Mouse (Mus musculus): ENCODE measurements around the gene A730061H03Rik. TPM values are rescaled to one million over a fixed set of nuclear protein-coding genes. Genes with fewer than 3 reads are reported as not detected.
A peak's percentile ranks its signal among the peaks of the same experiment; 100 is the strongest.

A730061H03Rik gene
- polyA plus RNA-seq, 1 experiment from 2014 or later, result not detected

DNA sequence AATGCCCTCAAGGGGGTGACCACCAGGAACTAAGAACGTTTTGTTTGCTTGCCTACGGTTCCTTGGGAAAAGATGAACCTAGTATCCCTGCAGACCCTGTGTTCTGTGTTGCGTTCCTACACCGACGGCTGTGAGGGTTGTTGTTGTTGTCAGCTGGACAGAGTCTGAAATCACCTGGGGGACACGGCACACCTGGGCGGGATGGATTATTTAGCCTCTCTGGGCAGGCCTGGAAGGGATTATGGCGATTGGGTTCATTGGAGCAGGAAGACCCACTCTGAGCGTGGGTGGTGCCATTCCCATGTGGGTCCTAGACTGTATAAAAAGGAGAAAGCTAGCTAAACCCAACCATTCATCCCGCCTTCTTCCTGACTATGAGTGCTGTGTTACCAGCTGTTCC, 1.7 kb upstream of the A730061H03Rik start:
- no peak overlapping the region for H3K9ac ChIP-seq
- no peaks in the 10 kb centered on the region for H3K27me3 ChIP-seq
- H3K36me3 ChIP-seq, result peaks cover 37% of the 10 kb centered on the region
- H3K4me3 ChIP-seq, result peak overlapping the region; percentile 67
- peaks cover 16% of the 10 kb centered on the region for H3K4me1 ChIP-seq
- 73% methylated on average over 10 of the region's 10 CpGs for WGBS
- no peak for ATAC-seq (ENCODE audit: insufficient number of reproducible peaks, insufficient read depth, low FRiP score, low TSS enrichment)
- peak overlapping the region; percentile 70 for H3K4me2 ChIP-seq (replicated peaks)
- no peaks in the 10 kb centered on the region for H3K9me3 ChIP-seq
- H3K27ac ChIP-seq, result no peak overlapping the region

DNA sequence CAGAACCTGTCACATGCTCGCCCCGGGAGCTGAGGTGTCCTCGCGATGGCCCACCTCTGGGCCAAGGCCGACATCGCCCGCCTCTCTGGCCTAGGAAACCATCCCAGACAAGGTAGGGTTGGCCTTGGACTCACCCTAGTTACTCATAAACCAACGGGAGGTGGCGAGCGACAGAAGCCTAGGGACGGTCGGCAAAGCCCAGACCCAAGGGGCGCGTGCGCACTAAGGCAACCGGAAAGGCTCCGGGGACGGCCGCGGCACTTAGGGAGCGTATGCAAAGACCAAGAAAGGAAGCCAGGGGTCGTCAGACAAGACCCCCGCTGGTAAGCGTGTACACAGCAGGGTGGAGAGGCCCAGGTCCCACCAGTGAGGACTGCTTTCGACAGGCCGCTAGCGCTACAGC, 406 bp downstream of the A730061H03Rik start, which contains the start of gene Dcaf11:
Gene Dcaf11 (plus strand): TSS at position 208 of the 403 bp plus-strand sequence.
- peak; percentile 85 for ATAC-seq (ENCODE audit: insufficient number of reproducible peaks, insufficient read depth, low FRiP score, low TSS enrichment)
- under 1% methylated on average over 27 of the region's 27 CpGs for whole genome bisulfite sequencing

DNA sequence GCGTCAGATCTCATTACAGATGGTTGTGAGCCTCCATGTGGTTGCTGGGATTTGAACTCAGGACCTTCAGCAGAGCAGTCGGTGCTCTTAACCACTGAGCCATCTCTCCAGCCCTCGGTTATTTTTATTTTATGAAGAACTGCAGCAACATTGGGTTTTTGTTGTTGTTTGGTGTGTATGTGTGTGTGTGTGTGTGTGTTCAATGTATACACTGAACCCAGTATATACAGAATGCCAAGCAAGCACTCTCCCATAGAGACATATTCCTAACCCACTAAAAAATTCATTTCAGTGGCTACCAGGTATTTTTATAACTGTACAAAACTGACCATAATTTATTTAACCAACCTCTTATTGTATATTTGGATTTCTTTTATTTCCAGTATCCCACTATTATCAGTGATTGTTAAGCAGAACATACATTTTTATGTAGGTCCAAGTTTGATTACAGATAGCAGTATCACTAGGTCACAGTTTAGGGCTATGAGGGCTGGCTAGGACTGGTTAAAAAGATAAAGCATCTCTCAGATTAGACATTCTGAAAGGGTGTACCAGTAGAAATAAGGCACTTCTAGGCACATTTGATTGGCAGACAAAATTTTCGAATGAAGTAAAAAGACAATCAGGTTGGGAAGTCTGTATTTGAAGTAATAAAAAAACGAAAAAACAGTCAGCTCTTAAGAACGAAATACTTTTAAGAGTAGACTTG, 1.3 kb downstream of the A730061H03Rik start:
- Histone ChIP-seq H3K4me1 (peaks cover 18% of the 10 kb centered on the region), H3K9me3 (no peaks in the 10 kb centered on the region), H3K4me2 (replicated peaks) (peak overlapping the region; percentile 70), H3K36me3 (peaks cover 7% of the 10 kb centered on the region), H3K27ac (no peak overlapping the region), H3K4me3 (peak overlapping the region; percentile 67), H3K27me3 (no peaks in the 10 kb centered on the region), H3K9ac (peak overlapping the region; percentile 80; the same call in 1 of the 2 replicates)
- 55% methylated on average over 6 of the region's 6 CpGs for WGBS
- ATAC-seq (ENCODE audit: insufficient number of reproducible peaks, insufficient read depth, low FRiP score, low TSS enrichment), result no peak

More for the DNA sequence above, 406 bp downstream of the A730061H03Rik start, which contains the start of gene Dcaf11:
- H3K9ac ChIP-seq, result peak within 1 kb of the TSS; percentile 80
- no peaks in the 10 kb centered on the region for H3K27me3 ChIP-seq
- H3K27ac ChIP-seq, result peak within 1 kb of the TSS; percentile 95
- peak within 1 kb of the TSS; percentile 67 for H3K4me3 ChIP-seq
- peaks cover 16% of the 10 kb centered on the region for H3K36me3 ChIP-seq
- H3K4me1 ChIP-seq, result peaks cover 18% of the 10 kb centered on the region
- H3K4me2 ChIP-seq (replicated peaks), result peak within 1 kb of the TSS; percentile 70
- H3K9me3 ChIP-seq, result no peaks in the 10 kb centered on the region

DNA sequence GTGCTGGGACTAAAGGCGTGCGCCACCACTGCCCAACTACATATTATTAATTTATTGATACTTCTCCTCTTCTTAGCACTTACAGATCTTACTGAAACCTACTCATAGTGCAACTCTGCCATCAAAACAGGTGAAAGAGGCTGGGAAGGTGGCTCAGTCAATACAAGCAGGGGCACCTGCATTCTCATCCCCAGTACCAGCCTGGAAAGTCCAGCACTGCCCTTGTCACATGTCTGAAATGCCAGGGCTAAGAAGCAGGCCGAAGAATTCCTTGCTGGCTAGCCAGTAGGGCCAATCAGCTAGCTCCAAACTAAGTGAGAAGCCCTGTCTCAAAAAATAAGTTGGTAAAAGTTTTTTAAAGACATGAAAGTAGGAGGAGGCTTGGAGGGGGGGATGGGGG, 2.6 kb downstream of the A730061H03Rik start:
- Histone ChIP-seq H3K27me3 (no peaks in the 10 kb centered on the region), H3K4me2 (replicated peaks) (no peak overlapping the region), H3K4me1 (peaks cover 18% of the 10 kb centered on the region), H3K9me3 (no peaks in the 10 kb centered on the region), H3K36me3 (no peaks in the 10 kb centered on the region), H3K9ac (no peak overlapping the region), H3K27ac (no peak overlapping the region), H3K4me3 (no peak overlapping the region)
- no peak for ATAC-seq (ENCODE audit: insufficient number of reproducible peaks, insufficient read depth, low FRiP score, low TSS enrichment)
- WGBS, result 91% methylated on average over 3 of the region's 3 CpGs

DNA sequence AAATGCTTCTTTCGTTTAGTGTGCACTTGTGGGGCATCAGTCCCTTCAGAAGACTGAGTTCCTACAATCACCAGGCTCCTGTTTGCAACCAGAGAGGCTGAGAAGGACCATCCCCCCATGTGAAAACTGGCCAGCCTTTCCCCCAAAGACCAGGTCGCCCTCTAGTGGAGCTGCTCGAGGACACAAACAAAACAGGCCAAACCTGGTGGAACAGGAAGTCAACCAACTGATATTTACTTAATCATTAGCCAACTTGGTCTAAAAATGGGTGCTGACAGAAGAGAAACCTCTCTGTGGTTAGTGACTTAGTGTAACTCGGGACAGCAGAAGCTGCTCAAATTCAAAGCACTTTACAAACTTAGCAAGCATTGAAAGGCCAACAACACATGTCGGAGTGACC, 3.2 kb downstream of the A730061H03Rik start:
- WGBS, result 28% methylated on average over 5 of the region's 5 CpGs
- H3K4me2 ChIP-seq (replicated peaks), result no peak overlapping the region
- H3K36me3 ChIP-seq, result no peaks in the 10 kb centered on the region
- no peaks in the 10 kb centered on the region for H3K27me3 ChIP-seq
- no peak overlapping the region for H3K9ac ChIP-seq
- no peak for ATAC-seq (ENCODE audit: insufficient number of reproducible peaks, insufficient read depth, low FRiP score, low TSS enrichment)
- peaks cover 16% of the 10 kb centered on the region for H3K4me1 ChIP-seq
- H3K4me3 ChIP-seq, result no peak overlapping the region
- H3K9me3 ChIP-seq, result no peaks in the 10 kb centered on the region
- no peak overlapping the region for H3K27ac ChIP-seq

DNA sequence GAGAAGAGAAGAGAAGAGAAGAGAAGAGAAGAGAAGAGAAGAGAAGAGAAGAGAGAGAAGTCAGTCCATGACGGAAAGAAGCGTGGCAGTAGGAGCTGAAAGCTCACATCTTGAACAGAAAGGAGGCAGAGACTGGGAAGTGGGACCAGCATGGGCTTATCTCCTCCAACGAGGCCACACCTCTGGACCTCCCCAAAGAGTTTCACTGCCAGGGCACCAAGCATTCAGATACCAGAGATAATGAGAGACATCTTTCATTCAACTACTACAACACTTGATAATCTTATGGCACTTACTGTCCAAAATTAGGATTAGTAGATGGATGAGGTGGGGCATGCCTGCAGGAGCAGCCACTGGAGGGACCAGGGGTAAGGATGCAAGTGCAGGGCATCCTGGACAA, 4.4 kb downstream of the A730061H03Rik start:
- H3K9ac ChIP-seq, result no peak overlapping the region
- H3K4me3 ChIP-seq, result no peak overlapping the region
- no peaks in the 10 kb centered on the region for H3K36me3 ChIP-seq
- WGBS, result 79% methylated on average over 3 of the region's 3 CpGs
- H3K9me3 ChIP-seq, result no peaks in the 10 kb centered on the region
- H3K4me2 ChIP-seq (replicated peaks), result no peak overlapping the region
- H3K4me1 ChIP-seq, result peaks cover 6% of the 10 kb centered on the region; the same call in 1 of the 2 replicates
- ATAC-seq (ENCODE audit: insufficient number of reproducible peaks, insufficient read depth, low FRiP score, low TSS enrichment), result no peak
- no peaks in the 10 kb centered on the region for H3K27me3 ChIP-seq
- H3K27ac ChIP-seq, result no peak overlapping the region

DNA sequence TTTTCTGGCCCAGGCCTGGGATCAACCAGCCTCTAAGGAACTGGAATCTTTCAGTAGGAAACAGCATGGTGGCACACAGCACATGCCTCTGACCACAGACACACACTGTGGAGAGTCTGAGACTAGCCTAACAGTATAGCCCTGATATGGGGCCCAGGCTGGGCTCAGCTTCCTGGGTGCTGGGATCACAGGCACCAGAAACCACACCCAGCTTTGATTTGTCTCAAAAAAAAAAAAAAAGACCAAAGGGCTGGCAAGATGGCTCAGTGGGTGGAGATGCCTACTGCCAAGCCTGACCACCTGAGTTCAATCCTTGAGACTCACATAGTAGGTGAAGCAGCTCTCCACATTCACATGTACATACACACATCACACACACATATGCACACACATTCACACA, 5.6 kb downstream of the A730061H03Rik start:
- no peak for ATAC-seq (ENCODE audit: insufficient number of reproducible peaks, insufficient read depth, low FRiP score, low TSS enrichment)
- peaks cover 6% of the 10 kb centered on the region; the same call in 1 of the 2 replicates for H3K4me1 ChIP-seq
- H3K27me3 ChIP-seq, result no peaks in the 10 kb centered on the region
- no peaks in the 10 kb centered on the region for H3K9me3 ChIP-seq
- H3K4me3 ChIP-seq, result no peak overlapping the region
- no peaks in the 10 kb centered on the region for H3K36me3 ChIP-seq
- no peak overlapping the region for H3K4me2 ChIP-seq (replicated peaks)
- H3K9ac ChIP-seq, result no peak overlapping the region
- H3K27ac ChIP-seq, result no peak overlapping the region

DNA sequence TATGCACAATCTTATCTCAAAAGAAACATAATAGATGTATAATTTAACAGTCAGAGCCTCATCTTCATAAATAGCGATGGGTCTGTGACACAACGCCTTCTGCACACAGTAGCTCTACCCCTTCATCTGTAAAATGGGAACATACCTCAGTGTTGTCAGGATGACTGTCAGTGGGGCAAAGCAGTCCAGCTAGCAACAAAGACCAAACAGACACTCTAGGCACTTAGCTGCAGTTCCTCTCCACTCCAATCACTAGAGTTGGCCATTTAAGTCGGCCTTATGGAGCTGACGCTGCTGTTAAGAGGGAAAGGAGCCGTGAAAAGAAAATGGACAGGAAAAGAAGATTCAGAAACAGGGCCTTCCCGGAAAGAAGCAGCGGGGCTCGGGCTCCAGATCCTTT, 8.4 kb downstream of the A730061H03Rik start:
- Histone ChIP-seq H3K36me3 (peaks cover 20% of the 10 kb centered on the region), H3K9ac (no peak overlapping the region), H3K9me3 (no peaks in the 10 kb centered on the region), H3K27ac (no peak overlapping the region), H3K4me1 (peaks cover 2% of the 10 kb centered on the region; the same call in 1 of the 2 replicates), H3K27me3 (no peaks in the 10 kb centered on the region), H3K4me2 (replicated peaks) (no peak overlapping the region), H3K4me3 (no peak overlapping the region)
- 94% methylated on average over 8 of the region's 8 CpGs for WGBS
- ATAC-seq (ENCODE audit: insufficient number of reproducible peaks, insufficient read depth, low FRiP score, low TSS enrichment), result no peak

DNA sequence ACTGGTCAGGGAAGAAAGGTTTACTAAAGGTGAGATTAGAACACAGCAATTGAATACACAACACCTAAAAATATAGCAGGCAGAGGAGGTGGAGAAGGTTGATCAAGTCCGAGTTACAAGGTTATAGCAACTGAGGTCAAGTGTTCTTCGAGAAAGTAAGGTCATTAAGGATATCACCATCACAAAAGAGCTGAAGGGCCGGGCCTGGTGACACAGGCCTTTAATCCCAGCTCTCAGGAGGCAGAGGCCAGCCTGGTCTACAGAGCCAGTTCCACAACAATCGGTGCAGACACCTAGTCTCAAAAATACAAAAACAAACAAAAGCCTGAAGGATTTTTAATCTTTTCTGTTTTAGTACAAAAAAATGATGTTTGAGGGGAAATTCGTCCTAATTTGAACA, 8.9 kb downstream of the A730061H03Rik start:
- H3K27ac ChIP-seq, result no peak overlapping the region
- peaks cover 20% of the 10 kb centered on the region for H3K36me3 ChIP-seq
- no peak for ATAC-seq (ENCODE audit: insufficient number of reproducible peaks, insufficient read depth, low FRiP score, low TSS enrichment)
- 75% methylated on average over 5 of the region's 5 CpGs for WGBS
- H3K9me3 ChIP-seq, result no peaks in the 10 kb centered on the region
- no peak overlapping the region for H3K9ac ChIP-seq
- H3K4me2 ChIP-seq (replicated peaks), result no peak overlapping the region
- H3K27me3 ChIP-seq, result no peaks in the 10 kb centered on the region
- H3K4me1 ChIP-seq, result no peaks in the 10 kb centered on the region
- no peak overlapping the region for H3K4me3 ChIP-seq

DNA sequence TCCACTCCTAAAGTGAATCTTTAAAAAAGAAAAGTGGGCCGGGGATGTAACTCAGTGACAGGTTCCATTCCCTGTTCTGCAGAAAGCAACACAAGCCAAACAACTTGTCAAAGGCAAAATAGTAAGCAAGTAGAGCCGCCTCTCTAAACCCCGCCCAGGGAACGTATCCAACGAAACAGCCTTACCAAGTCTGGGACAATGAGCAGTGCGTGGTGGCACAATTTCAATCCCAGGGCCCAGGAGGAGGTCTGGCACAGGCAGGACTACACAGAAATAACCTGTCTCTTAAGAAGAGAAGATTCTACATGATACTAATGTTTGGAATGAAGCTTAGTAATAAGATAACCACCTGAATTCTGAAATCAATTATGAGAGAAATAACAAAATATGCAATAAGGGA, 10.0 kb downstream of the A730061H03Rik start:
- Histone ChIP-seq H3K9me3 (no peaks in the 10 kb centered on the region), H3K27ac (no peak overlapping the region), H3K4me2 (replicated peaks) (no peak overlapping the region), H3K27me3 (no peaks in the 10 kb centered on the region), H3K36me3 (peaks cover 29% of the 10 kb centered on the region), H3K4me1 (no peaks in the 10 kb centered on the region), H3K9ac (no peak overlapping the region), H3K4me3 (no peak overlapping the region)
- no peak for ATAC-seq (ENCODE audit: insufficient number of reproducible peaks, insufficient read depth, low FRiP score, low TSS enrichment)
- WGBS, result 86% methylated on average over 6 of the region's 6 CpGs

DNA sequence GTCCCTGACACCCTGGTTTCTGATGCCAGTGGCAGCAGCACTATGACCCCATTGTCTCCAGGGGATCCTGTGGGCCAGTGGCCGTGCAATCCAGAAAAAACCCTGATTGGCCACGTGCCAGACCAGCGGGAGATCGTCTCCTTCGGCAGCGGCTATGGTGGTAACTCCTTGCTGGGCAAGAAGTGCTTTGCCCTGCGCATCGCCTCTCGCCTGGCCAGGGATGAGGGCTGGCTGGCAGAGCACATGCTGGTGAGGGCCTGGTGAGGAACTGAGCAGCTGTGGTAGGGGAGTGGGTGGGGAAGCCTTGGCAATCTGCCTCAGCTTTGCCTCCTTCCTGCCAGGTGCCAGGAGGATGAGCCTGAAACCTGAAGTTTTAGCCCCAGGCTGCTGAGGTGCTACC, 15.9 kb downstream of the A730061H03Rik start:
- Histone ChIP-seq H3K27me3 (no peaks in the 10 kb centered on the region), H3K9ac (no peak overlapping the region), H3K4me1 (peaks cover 11% of the 10 kb centered on the region), H3K27ac (no peak overlapping the region), H3K9me3 (no peaks in the 10 kb centered on the region), H3K4me3 (no peak overlapping the region), H3K36me3 (peaks cover 49% of the 10 kb centered on the region), H3K4me2 (replicated peaks) (no peak overlapping the region)
- ATAC-seq (ENCODE audit: insufficient number of reproducible peaks, insufficient read depth, low FRiP score, low TSS enrichment), result no peak
- WGBS, result 86% methylated on average over 9 of the region's 9 CpGs

DNA sequence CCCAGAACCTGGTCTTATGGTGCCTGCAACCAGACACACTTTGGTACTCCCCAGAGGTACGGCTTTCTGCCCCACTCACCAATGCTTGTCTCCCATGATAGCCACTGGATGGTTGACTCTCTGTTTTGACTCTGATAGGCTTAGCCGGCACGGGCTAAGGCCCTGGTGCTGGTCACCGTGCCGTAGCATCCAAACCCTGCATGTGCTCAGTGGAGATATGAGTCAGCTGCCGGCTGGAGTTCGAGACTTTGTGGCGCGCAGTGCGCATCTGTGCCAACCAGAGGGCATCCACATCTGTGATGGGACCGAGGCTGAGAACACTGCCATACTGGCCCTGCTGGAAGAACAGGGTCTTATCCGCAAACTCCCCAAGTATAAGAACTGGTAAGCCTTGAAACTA, 17.9 kb downstream of the A730061H03Rik start:
- Histone ChIP-seq H3K27ac (no peak overlapping the region), H3K4me3 (no peak overlapping the region), H3K9ac (no peak overlapping the region), H3K4me1 (peaks cover 11% of the 10 kb centered on the region), H3K36me3 (peaks cover 29% of the 10 kb centered on the region), H3K4me2 (replicated peaks) (no peak overlapping the region), H3K9me3 (no peaks in the 10 kb centered on the region), H3K27me3 (no peaks in the 10 kb centered on the region)
- ATAC-seq (ENCODE audit: insufficient number of reproducible peaks, insufficient read depth, low FRiP score, low TSS enrichment), result no peak
- WGBS, result 97% methylated on average over 12 of the region's 12 CpGs

Data from embryonic facial prominence, embryonic 12.5 days (tissue).